Mouse (Mus musculus): Measurements from ENCODE around the gene Eif2ak4. TPM values are rescaled to one million over a fixed set of nuclear protein-coding genes. Genes with fewer than 3 reads are reported as not detected.

Eif2ak4 gene
- polyA plus RNA-seq, 1 experiment from 2014 or later: 6.5 TPM

GRCm38 (mm10) chr2:118490241-118491091 is 102.0 kb downstream of the Eif2ak4 start:
- ATAC-seq (replicated peaks; ENCODE audit: extremely low read depth, insufficient read depth, low FRiP score): peak; percentile 11; the same call in 1 of the 2 replicates
- no peaks in the 10 kb centered on the region for H3K27me3 ChIP-seq (ENCODE audit: control insufficient read depth, insufficient read depth, low read length)
- H3K4me3 ChIP-seq (ENCODE audit: low read length): no peak overlapping the region
- H3K4me1 ChIP-seq (ENCODE audit: control insufficient read depth, insufficient read depth, low read length): peaks cover 21% of the 10 kb centered on the region
- peak overlapping the region; percentile 39 for H3K9ac ChIP-seq (ENCODE audit: low read length)
- H3K9me3 ChIP-seq (replicated peaks; ENCODE audit: control insufficient read depth, low read length): peaks cover 5% of the 10 kb centered on the region; the same call in 1 of the 2 replicates
- WGBS: 24% methylated on average over 12 of the region's 12 CpGs
- no peaks in the 10 kb centered on the region for H3K36me3 ChIP-seq (ENCODE audit: control insufficient read depth, insufficient read depth)
- 0 out of 2 replicates have a peak overlapping the region, but pooled peaks have one; percentile 4 for H3K4me2 ChIP-seq (ENCODE audit: low read depth, low read length)
- peak overlapping the region; percentile 62 for H3K27ac ChIP-seq (ENCODE audit: low read length)

- Histone ChIP-seq H3K27me3 (ENCODE audit: control insufficient read depth, insufficient read depth, low read length) (no peaks in the 10 kb centered on the region), H3K9ac (ENCODE audit: low read length) (peak overlapping the region; percentile 29; the same call in 1 of the 2 replicates), H3K9me3 (replicated peaks; ENCODE audit: control insufficient read depth, low read length) (peaks cover 5% of the 10 kb centered on the region; the same call in 1 of the 2 replicates), H3K36me3 (ENCODE audit: control insufficient read depth, insufficient read depth) (no peaks in the 10 kb centered on the region), H3K4me3 (ENCODE audit: low read length) (no peak overlapping the region), H3K4me2 (ENCODE audit: low read depth, low read length) (no peak overlapping the region), H3K27ac (ENCODE audit: low read length) (peak overlapping the region; percentile 73), H3K4me1 (ENCODE audit: control insufficient read depth, insufficient read depth, low read length) (peaks cover 21% of the 10 kb centered on the region)
- WGBS: 50% methylated on average over 5 of the region's 5 CpGs
- peak; percentile 46; the same call in 1 of the 2 replicates for ATAC-seq (replicated peaks; ENCODE audit: extremely low read depth, insufficient read depth, low FRiP score)
Observed at GRCm38 (mm10) chr2:118491281-118491731, 102.9 kb downstream of the Eif2ak4 start.

GRCm38 (mm10) chr2:118491741-118492395 is 103.5 kb downstream of the Eif2ak4 start:
- Histone ChIP-seq H3K27me3 (ENCODE audit: control insufficient read depth, insufficient read depth, low read length) (no peaks in the 10 kb centered on the region), H3K4me1 (ENCODE audit: control insufficient read depth, insufficient read depth, low read length) (peaks cover 21% of the 10 kb centered on the region), H3K4me3 (ENCODE audit: low read length) (no peak overlapping the region), H3K9ac (ENCODE audit: low read length) (peak overlapping the region; percentile 29; the same call in 1 of the 2 replicates), H3K4me2 (ENCODE audit: low read depth, low read length) (no peak overlapping the region), H3K27ac (ENCODE audit: low read length) (peak overlapping the region; percentile 73), H3K9me3 (replicated peaks; ENCODE audit: control insufficient read depth, low read length) (peaks cover 5% of the 10 kb centered on the region; the same call in 1 of the 2 replicates), H3K36me3 (ENCODE audit: control insufficient read depth, insufficient read depth) (no peaks in the 10 kb centered on the region)
- WGBS: 82% methylated on average over 4 of the region's 4 CpGs
- no peak for ATAC-seq (replicated peaks; ENCODE audit: extremely low read depth, insufficient read depth, low FRiP score)

GRCm38 (mm10) chr2:118495024-118495423 is 106.6 kb downstream of the Eif2ak4 start:
- Histone ChIP-seq H3K36me3 (ENCODE audit: control insufficient read depth, insufficient read depth) (no peaks in the 10 kb centered on the region), H3K4me3 (ENCODE audit: low read length) (no peak overlapping the region), H3K27ac (ENCODE audit: low read length) (peak overlapping the region; percentile 69), H3K4me1 (ENCODE audit: control insufficient read depth, insufficient read depth, low read length) (peaks cover 19% of the 10 kb centered on the region), H3K9ac (ENCODE audit: low read length) (no peak overlapping the region), H3K9me3 (replicated peaks; ENCODE audit: control insufficient read depth, low read length) (no peaks in the 10 kb centered on the region), H3K27me3 (ENCODE audit: control insufficient read depth, insufficient read depth, low read length) (no peaks in the 10 kb centered on the region), H3K4me2 (ENCODE audit: low read depth, low read length) (no peak overlapping the region)
- ATAC-seq (replicated peaks; ENCODE audit: extremely low read depth, insufficient read depth, low FRiP score): peak; percentile 39
- WGBS: 71% methylated on average over 9 of the region's 9 CpGs

- Histone ChIP-seq H3K4me2 (ENCODE audit: low read depth, low read length) (no peak overlapping the region), H3K4me3 (ENCODE audit: low read length) (no peak overlapping the region), H3K9ac (ENCODE audit: low read length) (no peak overlapping the region), H3K36me3 (ENCODE audit: control insufficient read depth, insufficient read depth) (no peaks in the 10 kb centered on the region), H3K9me3 (replicated peaks; ENCODE audit: control insufficient read depth, low read length) (no peaks in the 10 kb centered on the region), H3K4me1 (ENCODE audit: control insufficient read depth, insufficient read depth, low read length) (peaks cover 2% of the 10 kb centered on the region; the same call in 1 of the 2 replicates), H3K27me3 (ENCODE audit: control insufficient read depth, insufficient read depth, low read length) (no peaks in the 10 kb centered on the region), H3K27ac (ENCODE audit: low read length) (no peak overlapping the region)
- 81% methylated on average over 5 of the region's 5 CpGs for WGBS
- no peak for ATAC-seq (replicated peaks; ENCODE audit: extremely low read depth, insufficient read depth, low FRiP score)
Observed at GRCm38 (mm10) chr2:118497890-118498289, 109.5 kb downstream of the Eif2ak4 start.

GRCm38 (mm10) chr2:118498476-118498875 is 110.1 kb downstream of the Eif2ak4 start:
- WGBS: 77% methylated on average over 6 of the region's 6 CpGs

GRCm38 (mm10) chr2:118499135-118499961 is 110.9 kb downstream of the Eif2ak4 start:
- ATAC-seq (replicated peaks; ENCODE audit: extremely low read depth, insufficient read depth, low FRiP score): peak; percentile 62; the same call in 1 of the 2 replicates
- Histone ChIP-seq H3K27me3 (ENCODE audit: control insufficient read depth, insufficient read depth, low read length) (no peaks in the 10 kb centered on the region), H3K9me3 (replicated peaks; ENCODE audit: control insufficient read depth, low read length) (no peaks in the 10 kb centered on the region), H3K4me3 (ENCODE audit: low read length) (no peak overlapping the region), H3K36me3 (ENCODE audit: control insufficient read depth, insufficient read depth) (no peaks in the 10 kb centered on the region), H3K4me1 (ENCODE audit: control insufficient read depth, insufficient read depth, low read length) (peaks cover 2% of the 10 kb centered on the region; the same call in 1 of the 2 replicates), H3K27ac (ENCODE audit: low read length) (peak overlapping the region; percentile 64; the same call in 1 of the 2 replicates), H3K9ac (ENCODE audit: low read length) (no peak overlapping the region), H3K4me2 (ENCODE audit: low read depth, low read length) (peak overlapping the region; percentile 8; the same call in 1 of the 2 replicates)
- WGBS: 37% methylated on average over 20 of the region's 20 CpGs

More at GRCm38 (mm10) chr2:118498476-118498875, 110.1 kb downstream of the Eif2ak4 start:
- Histone ChIP-seq H3K4me1 (ENCODE audit: control insufficient read depth, insufficient read depth, low read length) (peaks cover 2% of the 10 kb centered on the region; the same call in 1 of the 2 replicates), H3K27ac (ENCODE audit: low read length) (peak overlapping the region; percentile 64; the same call in 1 of the 2 replicates), H3K4me3 (ENCODE audit: low read length) (no peak overlapping the region), H3K27me3 (ENCODE audit: control insufficient read depth, insufficient read depth, low read length) (no peaks in the 10 kb centered on the region), H3K4me2 (ENCODE audit: low read depth, low read length) (no peak overlapping the region), H3K9ac (ENCODE audit: low read length) (no peak overlapping the region), H3K36me3 (ENCODE audit: control insufficient read depth, insufficient read depth) (no peaks in the 10 kb centered on the region), H3K9me3 (replicated peaks; ENCODE audit: control insufficient read depth, low read length) (no peaks in the 10 kb centered on the region)
- ATAC-seq (replicated peaks; ENCODE audit: extremely low read depth, insufficient read depth, low FRiP score): no peak

GRCm38 (mm10) chr2:118500191-118500590 is 111.8 kb downstream of the Eif2ak4 start:
- no peak overlapping the region for H3K4me3 ChIP-seq (ENCODE audit: low read length)
- no peaks in the 10 kb centered on the region for H3K27me3 ChIP-seq (ENCODE audit: control insufficient read depth, insufficient read depth, low read length)
- WGBS: 82% methylated on average over 2 of the region's 2 CpGs
- ATAC-seq (replicated peaks; ENCODE audit: extremely low read depth, insufficient read depth, low FRiP score): no peak
- no peaks in the 10 kb centered on the region for H3K36me3 ChIP-seq (ENCODE audit: control insufficient read depth, insufficient read depth)
- peak overlapping the region; percentile 32; the same call in 1 of the 2 replicates for H3K27ac ChIP-seq (ENCODE audit: low read length)
- peaks cover 2% of the 10 kb centered on the region; the same call in 1 of the 2 replicates for H3K4me1 ChIP-seq (ENCODE audit: control insufficient read depth, insufficient read depth, low read length)
- no peak overlapping the region for H3K9ac ChIP-seq (ENCODE audit: low read length)
- H3K9me3 ChIP-seq (replicated peaks; ENCODE audit: control insufficient read depth, low read length): no peaks in the 10 kb centered on the region
- no peak overlapping the region for H3K4me2 ChIP-seq (ENCODE audit: low read depth, low read length)

All from heart, embryonic 16.5 days (tissue).